Mouse (Mus musculus): ENCODE results near the gene Trim40.

- TF ChIP-seq CTCF (IDR thresholded peaks at IDR 0.05; ENCODE audit: borderline replicate concordance, insufficient read depth, low read depth, low read length) (no peak), POLR2A (IDR thresholded peaks at IDR 0.05; ENCODE audit: borderline replicate concordance, insufficient read depth, low read length) (no peak)
Observed at GRCm38 (mm10) chr17:36843696-36844095, 46.2 kb downstream of the Trim40 start.
